Mouse (Mus musculus) liver, embryonic 14.5 days (tissue): Measurements from ENCODE around the gene Ppp4c. TPM values are rescaled to one million over a fixed set of nuclear protein-coding genes. Genes with fewer than 3 reads are reported as not detected.
A peak's percentile ranks its signal among the peaks of the same experiment; 100 is the strongest.

Experiments used
- ATAC-seq: fragments of 200-750 bp; cut with Nextera tagmentation; 2 replicates; pipeline ENCODE4 v1.8.0; 2017; ENCODE audit warnings: moderate number of reproducible peaks, mild to moderate bottlenecking, moderate library complexity; ENCODE audit not compliant: insufficient read depth
- DNase-seq, 3 experiments: peaks; one replicate each; pipeline ENCODE4 v3.0.0-alpha.2; 2012 to 2013; ENCODE audit warnings: low read depth in 3 of 3, low spot score in 3 of 3
- H3K27ac ChIP-seq: fragments of 300-500 bp; sonication (generic); 2 replicates; pipeline ENCODE4 v1.5.1; 2014; ENCODE audit warnings: moderate library complexity, mild to moderate bottlenecking, control low read depth, inconsistent platforms
- H3K27me3 ChIP-seq: fragments of 300-500 bp; sonication (generic); 2 replicates; pipeline ENCODE4 v1.6.1; 2014; ENCODE audit warnings: mild to moderate bottlenecking, low read length, moderate library complexity; ENCODE audit not compliant: control insufficient read depth, insufficient read depth
- H3K36me3 ChIP-seq: fragments of 300-500 bp; sonication (generic); replicated peaks from 2 replicates; pipeline ENCODE4 v1.6.1; 2014; ENCODE audit warnings: low read depth; ENCODE audit not compliant: control insufficient read depth, insufficient read depth
- H3K4me1 ChIP-seq, 2 experiments: fragments of 200-500 bp in 1 of 2; fragments of 300-500 bp in 1 of 2; sonication (generic) in 1 of 2; replicated peaks; 2 replicates each; pipeline ENCODE4 v1.6.1; 2012 to 2014; ENCODE audit warnings: antibody characterized with exemption in 1 of 2, inconsistent platforms in 1 of 2, low read length in 1 of 2; ENCODE audit not compliant: control insufficient read depth in 2 of 2, insufficient read depth in 2 of 2
- H3K4me2 ChIP-seq: fragments of 300-500 bp; sonication (generic); 2 replicates; pipeline ENCODE4 v1.6.1; 2014; ENCODE audit warnings: low read depth, mild to moderate bottlenecking, control low read depth, moderate library complexity
- H3K4me3 ChIP-seq, 2 experiments: fragments of 200-500 bp in 1 of 2; fragments of 300-500 bp in 1 of 2; sonication (generic) in 1 of 2; 2 replicates each; pipeline ENCODE4 v1.5.1; 2012 to 2014; ENCODE audit warnings: low read depth in 2 of 2, low read length in 2 of 2, mild to moderate bottlenecking in 2 of 2, control low read depth in 1 of 2, inconsistent platforms in 1 of 2, moderate library complexity in 1 of 2; ENCODE audit not compliant: insufficient read depth in 1 of 2
- H3K9ac ChIP-seq: fragments of 300-500 bp; sonication (generic); replicated peaks from 2 replicates; pipeline ENCODE4 v1.6.1; 2014; ENCODE audit warnings: mild to moderate bottlenecking, control low read depth, moderate library complexity
- H3K9me3 ChIP-seq: fragments of 300-500 bp; sonication (generic); 2 replicates; pipeline ENCODE4 v1.6.1; 2016; ENCODE audit warnings: low read length, mixed read lengths; ENCODE audit not compliant: control insufficient read depth
- CTCF ChIP-seq: IDR thresholded peaks from 2 replicates; pipeline ENCODE4 v1.5.1; 2016; ENCODE audit warnings: antibody characterized with exemption, low read depth, control low read depth
- EP300 ChIP-seq: IDR thresholded peaks from 2 replicates; pipeline ENCODE4 v1.6.1; 2016; ENCODE audit warnings: antibody characterized with exemption, low read depth
- WGBS: fragments of 180-500 bp; shearing (Covaris S2); extraction: QIAGEN DNeasy Blood & Tissue Kit; methylation state at CpG from one replicate; pipeline ENCODE4 v1.1.7; 2014; ENCODE audit not compliant: insufficient replicate concordance; 5-methylcytosine and 5-hydroxymethylcytosine counted together
- polyA plus RNA-seq, 2 experiments: library from polyadenylated mRNA; depleted of rRNA in 1 of 2; stranded (reverse) in 1 of 2; unstranded in 1 of 2; fragments of >200 nt; fragmentation: Nextera tagmentation in 1 of 2; extraction: Ambion mirVana in 1 of 2; gene quantifications; 2 replicates each; pipeline versions ENCODE4 v1.2.1 to v1.2.3; 2012 to 2014

The Ppp4c gene
- polyA plus RNA-seq, 2 experiments = 83.2 to 105 TPM

- peaks cover 14 to 46% of the 10 kb centered on the region in 2 experiments for H3K4me1 ChIP-seq
- H3K27ac ChIP-seq = no peak overlapping the region
- no peak for DNase-seq
- no peaks in the 10 kb centered on the region for H3K27me3 ChIP-seq
- WGBS = 39% methylated on average over 6 of the region's 6 CpGs
- H3K9ac ChIP-seq = no peak overlapping the region
- no peaks in the 10 kb centered on the region for H3K9me3 ChIP-seq
- H3K4me3 ChIP-seq = no peak overlapping the region
- H3K36me3 ChIP-seq = no peaks in the 10 kb centered on the region
- peak overlapping the region; percentile 13; the same call in 1 of the 2 replicates for H3K4me2 ChIP-seq
- ATAC-seq = no peak
- no peak for TF ChIP-seq EP300
- TF ChIP-seq CTCF = no peak
Measured at GRCm38 (mm10) chr7:126761529-126762067, 30.7 kb downstream of the Ppp4c start.

- WGBS = 44% methylated on average over 4 of the region's 4 CpGs
- H3K27ac ChIP-seq = no peak overlapping the region
- H3K4me2 ChIP-seq = peak overlapping the region; percentile 93; the same call in 1 of the 2 replicates
- no peak overlapping the region for H3K4me3 ChIP-seq
- no peak for DNase-seq
- no peak for ATAC-seq
- H3K36me3 ChIP-seq = no peaks in the 10 kb centered on the region
- no peaks in the 10 kb centered on the region for H3K27me3 ChIP-seq
- TF ChIP-seq CTCF = no peak
- no peak for TF ChIP-seq EP300
- no peaks in the 10 kb centered on the region for H3K9me3 ChIP-seq
- H3K4me1 ChIP-seq = peaks cover 14 to 46% of the 10 kb centered on the region in 2 experiments
- no peak overlapping the region for H3K9ac ChIP-seq
Measured at GRCm38 (mm10) chr7:126760956-126761355, 31.3 kb downstream of the Ppp4c start.

- Histone ChIP-seq H3K4me2 (peak overlapping the region; percentile 93), H3K9ac (peak overlapping the region; percentile 78), H3K27ac (peak overlapping the region; percentile 57; the same call in 1 of the 2 replicates), H3K4me3 (peak overlapping the region; percentile 73 to 74), H3K9me3 (no peaks in the 10 kb centered on the region), H3K4me1 (peaks cover 14 to 42% of the 10 kb centered on the region in 2 experiments), H3K27me3 (no peaks in the 10 kb centered on the region), H3K36me3 (no peaks in the 10 kb centered on the region)
- DNase-seq (no peak), ATAC-seq (peak; percentile 2; the same call in 1 of the 2 replicates)
- TF ChIP-seq CTCF (no peak), EP300 (no peak)
- WGBS = 42% methylated on average over 3 of the region's 3 CpGs
Measured at GRCm38 (mm10) chr7:126760391-126760802, 31.9 kb downstream of the Ppp4c start.

- Histone ChIP-seq H3K4me1 (peaks cover 14 to 40% of the 10 kb centered on the region in 2 experiments), H3K9me3 (no peaks in the 10 kb centered on the region), H3K36me3 (no peaks in the 10 kb centered on the region), H3K9ac (peak overlapping the region; percentile 78), H3K27ac (peak overlapping the region; percentile 57), H3K4me3 (peak overlapping the region; percentile 73 to 74), H3K4me2 (peak overlapping the region; percentile 93), H3K27me3 (no peaks in the 10 kb centered on the region)
- DNase-seq (no peak), ATAC-seq (peak; percentile 31)
- WGBS = 2% methylated on average over 24 of the region's 24 CpGs
- no peak for TF ChIP-seq EP300
- TF ChIP-seq CTCF = no peak
Measured at GRCm38 (mm10) chr7:126759672-126760390, 32.5 kb downstream of the Ppp4c start.

- Histone ChIP-seq H3K4me1 (peaks cover 14 to 42% of the 10 kb centered on the region in 2 experiments), H3K27me3 (no peaks in the 10 kb centered on the region), H3K9me3 (no peaks in the 10 kb centered on the region), H3K36me3 (no peaks in the 10 kb centered on the region), H3K9ac (peak within 1 kb of the TSS; percentile 78), H3K27ac (peak within 1 kb of the TSS; percentile 57), H3K4me3 (peak within 1 kb of the TSS; percentile 73 to 74), H3K4me2 (peak within 1 kb of the TSS; percentile 93)
- no peak for TF ChIP-seq EP300
- peak; percentile 86 for TF ChIP-seq CTCF
- DNase-seq = peak; percentile 85 to 89 (median 87)
- WGBS = 2% methylated on average over 36 of the region's 38 CpGs
- ATAC-seq = peak; percentile 81
Measured at GRCm38 (mm10) chr7:126759050-126759671, 33.1 kb downstream of the Ppp4c start, which contains the start of gene Mapk3. Gene Mapk3 (plus strand): TSS chr7:126759601.
